Mouse (Mus musculus) cerebellum, adult 8-10 months (tissue): ENCODE results near the gene Mras.

ENCODE experiments used
- DNase-seq: peaks from one replicate; pipeline ENCODE4 v3.0.0; 2022

Gene Mras

DNA sequence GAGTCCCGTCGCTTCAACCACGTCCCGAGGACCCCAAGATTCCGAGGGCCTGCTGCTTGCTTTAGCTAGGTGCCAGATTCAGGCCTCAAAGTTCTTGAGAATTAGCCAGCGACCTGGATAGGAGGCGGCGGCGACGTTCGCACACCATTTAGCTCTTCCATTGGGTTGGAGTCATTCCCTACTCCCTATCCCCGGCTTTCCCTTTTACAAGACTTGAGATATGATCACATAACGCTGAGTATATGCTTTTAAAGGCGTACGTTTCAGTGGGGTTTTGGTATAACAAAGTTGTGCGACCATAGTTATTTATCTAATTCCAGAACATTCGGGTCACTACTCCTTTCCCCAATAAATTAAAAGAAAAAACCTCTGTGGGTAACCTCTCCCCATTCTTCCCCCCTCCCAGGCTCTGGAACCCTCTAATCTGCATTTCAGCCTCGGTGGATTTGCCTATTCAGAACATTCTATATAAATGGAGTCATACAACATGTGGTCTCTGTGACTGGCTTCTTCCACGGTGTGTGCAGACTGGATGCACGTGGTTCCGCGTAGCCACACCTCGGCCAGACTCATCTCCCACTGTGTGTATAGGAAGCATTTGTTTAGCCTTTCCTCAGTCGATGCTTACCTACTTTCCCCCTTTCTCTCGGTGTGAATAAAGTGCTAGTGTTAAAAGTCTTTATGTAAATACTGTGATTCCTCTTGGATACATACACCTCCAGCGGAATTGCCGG lies at the start of gene Mras:
Gene Mras, minus strand, starts transcription at position 351 of the 734 bp plus-strand sequence.
- DNase-seq, result no peak

DNA sequence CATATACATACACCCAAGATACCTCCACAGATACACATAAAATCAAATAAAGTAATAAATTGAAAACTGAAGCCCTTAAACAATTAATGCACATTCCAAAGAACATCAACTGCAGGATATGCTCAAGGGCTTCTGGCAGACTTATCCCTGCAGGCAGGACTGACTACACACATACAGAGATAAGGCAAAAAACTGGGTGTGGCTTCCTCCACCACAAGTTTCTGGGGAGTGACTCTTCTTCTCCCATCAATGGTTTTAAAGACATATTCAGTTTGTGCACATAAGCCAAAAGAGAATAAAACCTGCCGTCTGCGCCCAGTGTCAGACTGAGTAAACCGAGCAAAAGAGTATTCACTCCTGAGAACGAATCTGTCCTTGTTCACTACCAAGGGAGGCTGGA lies 48.0 kb upstream of the Mras start:
- DNase-seq, result no peak

DNA sequence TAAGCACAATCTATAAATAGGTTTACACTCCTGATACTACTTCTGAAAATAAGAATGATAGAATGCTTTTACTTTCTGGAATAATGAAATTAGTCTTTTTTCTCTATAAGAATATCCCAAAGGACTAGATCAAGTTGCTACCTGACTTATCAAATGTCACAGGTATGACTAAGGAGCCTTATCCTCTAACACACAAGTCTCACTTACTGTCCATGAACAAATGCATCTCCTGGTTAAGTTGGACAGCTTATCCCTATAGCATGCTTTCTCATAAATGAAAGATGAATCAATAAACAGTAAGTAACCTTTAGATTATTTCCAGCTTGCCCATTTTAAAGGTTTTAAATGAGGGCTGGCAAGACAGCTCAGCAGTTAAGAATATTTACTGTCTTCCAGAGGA lies 47.5 kb upstream of the Mras start:
- DNase-seq, result no peak

DNA sequence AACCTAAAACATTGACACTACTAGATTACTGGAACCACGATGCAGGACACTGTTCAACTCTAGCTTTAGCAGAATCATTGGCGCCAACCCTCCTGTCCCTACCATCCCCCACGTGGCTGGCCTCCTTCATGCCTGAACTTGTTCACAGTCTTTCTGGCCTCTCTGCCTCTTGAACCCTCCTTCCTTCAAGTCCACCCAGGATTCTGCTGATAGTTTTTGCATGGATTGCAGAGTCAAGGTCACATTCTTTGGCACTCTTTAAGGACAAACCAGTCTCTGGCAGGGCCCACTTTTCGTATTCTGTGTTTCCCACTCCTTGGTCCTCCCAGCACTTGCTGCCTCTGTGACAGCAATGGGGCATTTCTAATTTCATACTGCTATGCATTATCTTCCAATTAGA lies 46.0 kb upstream of the Mras start:
- no peak for DNase-seq

- DNase-seq, result peak; percentile 59
Observed at GRCm38 (mm10) chr9:99480764-99481163, 43.6 kb upstream of the Mras start.

DNA sequence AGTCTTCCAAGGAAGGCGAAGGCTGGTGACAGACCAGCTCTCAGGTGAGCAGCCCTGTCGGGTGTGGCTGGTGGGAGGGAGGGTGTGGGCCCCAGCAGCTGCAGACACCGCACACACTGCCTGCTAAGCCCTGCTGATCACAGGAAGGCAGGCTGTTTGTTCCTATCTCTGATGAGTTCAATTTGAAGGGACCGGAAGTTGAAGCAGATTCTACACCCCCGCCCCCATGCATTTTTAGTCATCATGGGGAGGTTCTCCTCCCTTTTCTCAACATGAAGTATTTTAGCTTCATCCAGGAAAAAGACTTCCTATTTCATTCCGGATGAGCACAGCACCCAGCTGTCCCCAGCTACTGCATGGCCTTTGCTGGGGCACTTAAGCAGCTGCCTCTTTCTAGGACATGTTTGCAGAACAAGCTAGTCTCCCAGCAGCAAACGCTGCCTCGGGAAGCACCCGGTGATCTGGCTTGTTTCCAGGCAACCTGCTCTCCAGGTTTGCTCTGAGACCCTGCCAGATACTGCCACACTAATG lies 42.1 kb upstream of the Mras start:
- DNase-seq, result peak; percentile 23

GRCm38 (mm10) chr9:99471334-99471733 lies 34.2 kb upstream of the Mras start:
- no peak for DNase-seq

DNA sequence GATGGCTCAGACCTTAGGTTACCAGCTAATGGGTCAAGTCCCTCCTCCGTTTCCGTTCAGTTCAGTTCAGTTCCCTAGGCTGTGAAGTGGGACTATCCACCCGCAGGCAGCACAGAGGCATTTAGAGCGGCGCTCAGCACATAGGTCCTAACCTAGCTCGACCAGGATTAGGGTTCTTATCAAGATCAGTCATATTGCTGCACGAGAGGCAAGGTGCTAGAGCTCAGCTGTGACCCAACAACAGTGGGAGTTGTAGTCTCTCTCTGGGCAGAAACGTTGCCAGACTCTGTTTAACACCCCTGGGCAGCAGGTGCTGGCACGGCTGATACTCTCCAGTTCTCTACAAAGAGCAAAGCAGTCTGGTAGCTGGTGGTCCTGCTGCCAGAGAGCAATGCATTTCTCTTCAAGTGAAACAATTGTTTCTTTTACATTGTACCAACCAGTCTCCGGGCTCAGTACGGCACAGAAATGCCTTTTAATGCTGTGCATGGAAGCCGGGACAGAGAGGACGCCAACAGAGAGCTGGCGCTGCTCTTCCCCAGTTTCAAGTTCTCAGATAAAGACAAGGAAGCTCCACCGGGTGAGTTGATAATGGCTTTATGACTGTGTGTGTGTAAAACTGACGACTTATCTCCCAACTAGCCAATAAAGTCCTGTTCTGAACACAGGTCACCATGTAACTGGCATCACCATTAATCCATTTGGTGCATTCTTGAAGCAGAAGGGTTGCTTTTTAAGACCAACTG lies 33.3 kb upstream of the Mras start:
- DNase-seq, result no peak

- no peak for DNase-seq
Observed at GRCm38 (mm10) chr9:99469681-99470273, 32.6 kb upstream of the Mras start.

GRCm38 (mm10) chr9:99468572-99468971 lies 31.4 kb upstream of the Mras start:
- DNase-seq, result no peak

DNA sequence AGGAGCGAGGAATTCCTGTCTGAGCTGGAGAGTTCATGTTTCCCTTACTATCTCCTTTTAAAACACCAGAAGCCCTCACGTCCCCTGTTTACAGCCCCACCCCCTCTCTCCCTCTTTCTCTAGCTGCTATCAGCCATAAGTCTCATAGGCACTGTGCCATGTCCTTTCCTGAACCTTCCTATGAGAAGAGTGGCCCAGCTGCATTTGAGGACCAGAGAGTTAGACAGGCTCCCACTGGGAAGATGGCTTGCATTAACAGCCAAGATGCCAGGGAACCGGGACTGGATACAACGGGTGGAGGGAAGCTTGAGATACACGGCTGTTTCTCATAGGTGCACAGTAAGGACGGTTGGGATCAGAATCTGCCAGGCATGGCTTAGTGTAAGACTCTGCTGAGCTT lies 27.7 kb upstream of the Mras start:
- DNase-seq, result no peak

DNA sequence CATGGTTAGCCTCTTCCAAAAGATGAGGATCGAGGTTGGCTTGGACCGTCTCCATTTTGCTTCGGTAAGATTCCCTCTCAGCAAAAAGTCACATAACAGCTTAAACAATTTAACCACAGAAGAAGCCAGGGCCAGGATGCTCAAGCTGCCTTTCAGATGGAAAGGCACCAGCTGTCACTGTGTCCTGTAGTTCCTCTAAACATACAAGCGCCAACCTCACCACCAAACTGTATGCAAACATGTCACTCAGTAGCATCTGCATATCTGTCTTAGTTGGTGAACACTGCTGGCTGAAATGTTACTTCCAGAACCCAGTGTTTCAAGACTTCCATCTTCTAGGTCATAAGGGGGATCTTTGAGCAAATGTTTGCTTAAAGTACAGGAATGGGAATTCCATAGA lies 22.5 kb upstream of the Mras start:
- DNase-seq, result no peak

- DNase-seq, result peak; percentile 59
Observed at GRCm38 (mm10) chr9:99458529-99459208, 21.5 kb upstream of the Mras start.

GRCm38 (mm10) chr9:99454211-99454610 lies 17.0 kb upstream of the Mras start:
- DNase-seq, result no peak

DNA sequence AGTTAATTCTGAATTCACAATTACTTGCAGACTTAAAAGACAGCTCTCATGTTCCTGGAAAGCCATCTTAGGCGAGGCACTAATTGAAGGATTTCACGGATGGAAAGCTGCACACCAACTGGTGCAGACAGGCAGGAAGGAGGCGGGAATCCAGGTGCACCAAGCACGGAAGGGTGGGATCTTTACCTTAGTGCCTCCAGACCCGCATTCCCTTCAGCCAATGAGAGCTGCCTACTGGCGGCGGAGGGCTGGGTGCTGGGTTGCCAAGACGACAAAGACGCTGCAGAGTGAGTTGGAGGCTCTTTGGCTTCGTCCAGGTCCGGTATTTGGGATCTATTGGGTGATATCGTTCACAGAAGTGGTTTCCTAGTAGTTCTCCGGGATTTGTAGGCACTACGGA lies 14.0 kb upstream of the Mras start, which contains the start of gene Nme9:
Gene Nme9, plus strand, starts transcription at position 315 of the 400 bp plus-strand sequence.
- no peak for DNase-seq

DNA sequence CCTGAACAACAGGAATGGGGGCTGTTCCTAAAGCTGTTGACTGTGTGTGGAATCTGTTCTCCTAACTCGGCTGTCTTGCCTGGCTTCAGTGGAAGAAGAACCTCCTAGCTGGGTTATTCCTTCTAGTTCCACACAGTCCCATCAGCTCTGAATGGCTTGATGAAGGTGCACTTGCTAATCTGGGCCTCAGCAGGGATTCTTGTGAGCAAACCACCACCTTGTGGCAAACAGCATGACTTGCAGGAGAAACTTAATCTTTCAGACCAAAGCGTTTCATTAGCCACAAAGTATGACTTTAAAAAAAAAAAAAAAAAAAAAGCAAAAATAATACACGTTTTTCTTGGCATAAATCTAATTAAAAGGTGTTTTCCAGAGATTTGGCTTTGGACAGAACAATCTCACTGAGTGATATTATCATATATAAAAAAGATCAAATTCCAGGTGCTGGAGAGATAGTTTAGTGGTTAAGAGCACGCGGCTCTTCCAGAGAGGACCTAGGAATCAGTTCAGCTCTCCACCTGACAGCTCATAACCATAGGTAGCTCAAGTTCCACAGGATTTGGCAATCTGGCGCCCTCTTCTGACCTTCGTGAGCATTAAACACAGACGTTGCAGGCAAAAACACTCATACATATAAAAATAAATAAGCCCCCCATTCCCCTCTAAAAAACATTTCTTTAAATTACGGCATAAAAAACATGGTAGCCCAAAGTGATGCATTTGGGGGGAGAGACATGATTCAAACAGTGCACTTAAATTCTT lies 12.9 kb upstream of the Mras start:
- no peak for DNase-seq

DNA sequence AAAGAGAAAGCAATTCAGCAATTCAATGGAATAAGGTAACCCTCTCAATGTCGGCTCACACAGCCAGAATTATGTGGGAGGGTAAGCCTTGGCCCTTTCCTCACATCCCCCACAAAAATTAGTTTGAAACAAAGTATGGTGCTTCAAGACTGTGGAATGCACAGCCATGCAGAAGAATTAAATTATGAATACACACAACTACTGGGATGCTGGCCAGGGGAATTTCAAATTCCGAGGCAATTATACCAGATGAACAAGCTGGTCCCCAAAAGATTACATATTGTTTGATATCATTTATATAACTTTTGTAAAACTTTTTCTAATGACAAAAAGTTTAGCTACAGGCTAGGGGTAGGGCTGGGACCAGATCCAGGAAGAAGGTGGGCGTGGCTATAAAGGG lies 10.1 kb upstream of the Mras start:
- no peak for DNase-seq

GRCm38 (mm10) chr9:99446259-99446658 lies 9.1 kb upstream of the Mras start:
- no peak for DNase-seq

DNA sequence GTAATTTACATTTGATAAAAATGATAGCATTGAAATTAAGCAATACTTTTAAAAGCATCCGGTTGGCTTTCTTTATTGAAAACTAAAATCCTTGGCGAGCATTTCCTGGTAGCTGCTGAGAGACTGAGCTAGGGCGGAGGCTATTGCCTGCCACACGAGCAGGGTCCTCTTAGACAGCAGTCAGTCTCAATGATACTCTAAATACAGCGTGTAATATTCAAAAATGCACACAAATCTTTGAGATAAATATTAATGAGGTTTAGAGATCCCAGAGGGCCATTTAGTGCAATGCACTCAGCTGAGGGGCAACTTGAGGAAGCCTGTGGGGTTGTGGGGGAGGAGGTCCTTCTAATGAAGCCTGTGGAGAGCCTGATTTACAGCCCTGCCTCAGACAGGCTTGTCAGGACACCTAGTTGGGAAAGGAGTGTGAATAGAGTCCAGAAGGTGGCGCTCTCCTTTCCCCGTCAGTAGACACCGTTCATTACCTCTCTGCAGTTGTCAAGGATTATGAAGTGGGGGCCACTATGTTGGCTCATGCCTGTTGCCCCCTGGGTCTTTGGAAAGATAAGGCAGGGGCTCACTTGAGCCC lies 7.5 kb upstream of the Mras start:
- no peak for DNase-seq

- DNase-seq, result no peak
Observed at GRCm38 (mm10) chr9:99441647-99442433, 4.7 kb upstream of the Mras start.

- DNase-seq, result no peak
Observed at GRCm38 (mm10) chr9:99440941-99441340, 3.8 kb upstream of the Mras start.
